ENCODE assay signal across 19 mouse cellular contexts in genomic region chr9:13314577-13315004, GRCm38 (mm10). TPM values are rescaled to one million over a fixed set of nuclear protein-coding genes. Genes with fewer than 3 reads are reported as not detected.
DNase-seq lines count a peak whose midpoint lies in the region; ATAC-seq and TF ChIP-seq lines count a peak whose summit lies in the region.
"Had no signal": no experiment of that assay in that cellular context is flagged by ENCODE, and none has a peak within 500 bp of the region (broad histone marks: within the 10 kb centered on the region; RNA-seq: fewer than 3 reads in every experiment).

No protein-coding gene starts in this region.

- no peak overlapping the region for H3K4me2 ChIP-seq in embryonic facial prominence, embryonic 13.5 days
- H3K4me2 ChIP-seq in embryonic facial prominence, embryonic 15.5 days (replicated peaks), result no peak overlapping the region
- H3K4me2 ChIP-seq: forebrain, embryonic 15.5 days; hindbrain, embryonic 12.5 days; limb, embryonic 13.5 days; lung, embryonic 15.5 days had no signal

- TF ChIP-seq CTCF in lung, adult 2 months (IDR thresholded peaks at IDR 0.05; ENCODE audit: insufficient read depth, low read length), result no peak

- H3K36me3 ChIP-seq in embryonic facial prominence, embryonic 13.5 days, result no peaks in the 10 kb centered on the region
- no peaks in the 10 kb centered on the region for H3K36me3 ChIP-seq in embryonic facial prominence, embryonic 10.5 days (replicated peaks)
- no peaks in the 10 kb centered on the region for H3K36me3 ChIP-seq in embryonic facial prominence, embryonic 15.5 days
- H3K36me3 ChIP-seq: forebrain, embryonic 15.5 days; hindbrain, embryonic 12.5 days; limb, embryonic 13.5 days; lung, embryonic 15.5 days had no signal

- H3K9me3 ChIP-seq in embryonic facial prominence, embryonic 13.5 days, result no peaks in the 10 kb centered on the region
- H3K9me3 ChIP-seq in embryonic facial prominence, embryonic 10.5 days, result no peaks in the 10 kb centered on the region
- H3K9me3 ChIP-seq in embryonic facial prominence, embryonic 15.5 days (replicated peaks), result no peaks in the 10 kb centered on the region
- H3K9me3 ChIP-seq: forebrain, embryonic 15.5 days; hindbrain, embryonic 12.5 days; limb, embryonic 13.5 days; lung, embryonic 15.5 days had no signal

- WGBS in embryonic facial prominence, embryonic 13.5 days, result 52% methylated on average over 5 of the region's 5 CpGs
- 79% methylated on average over 5 of the region's 5 CpGs for WGBS in embryonic facial prominence, embryonic 10.5 days
- 47% methylated on average over 5 of the region's 5 CpGs for WGBS in embryonic facial prominence, embryonic 15.5 days
- whole genome bisulfite sequencing in lung, adult 2 months, result 55% methylated on average over 5 of the region's 5 CpGs

- ATAC-seq in embryonic facial prominence, embryonic 13.5 days (ENCODE audit: insufficient number of reproducible peaks, insufficient read depth, low FRiP score, low TSS enrichment, low read depth), result no peak
- no peak for ATAC-seq in embryonic facial prominence, embryonic 15.5 days (ENCODE audit: insufficient number of reproducible peaks, low FRiP score, low TSS enrichment, low read depth)
- ATAC-seq: forebrain, embryonic 15.5 days had no signal

- H3K27me3 ChIP-seq in embryonic facial prominence, embryonic 13.5 days, result no peaks in the 10 kb centered on the region
- H3K27me3 ChIP-seq in embryonic facial prominence, embryonic 10.5 days (replicated peaks; ENCODE audit: low read depth, poor library complexity, severe bottlenecking), result no peaks in the 10 kb centered on the region
- H3K27me3 ChIP-seq in embryonic facial prominence, embryonic 15.5 days, result no peaks in the 10 kb centered on the region
- H3K27me3 ChIP-seq: forebrain, embryonic 15.5 days; hindbrain, embryonic 12.5 days; limb, embryonic 13.5 days; lung, embryonic 15.5 days had no signal

- peaks cover 34% of the 10 kb centered on the region for H3K4me1 ChIP-seq in embryonic facial prominence, embryonic 13.5 days
- peaks cover 31% of the 10 kb centered on the region for H3K4me1 ChIP-seq in embryonic facial prominence, embryonic 10.5 days
- peaks cover 25% of the 10 kb centered on the region for H3K4me1 ChIP-seq in embryonic facial prominence, embryonic 15.5 days
- H3K4me1 ChIP-seq in lung, adult 2 months (ENCODE audit: control insufficient read depth, insufficient read depth, low read length), result peaks cover 22% of the 10 kb centered on the region

- no peak overlapping the region for H3K4me3 ChIP-seq in embryonic facial prominence, embryonic 13.5 days
- H3K4me3 ChIP-seq in embryonic facial prominence, embryonic 10.5 days, result no peak overlapping the region
- no peak overlapping the region for H3K4me3 ChIP-seq in embryonic facial prominence, embryonic 15.5 days (replicated peaks)
- H3K4me3 ChIP-seq in lung, adult 2 months (replicated peaks; ENCODE audit: extremely low read depth, low read depth, low read length), result no peak overlapping the region
- H3K4me3 ChIP-seq: forebrain, embryonic 15.5 days; hindbrain, embryonic 12.5 days; limb, embryonic 13.5 days; lung, embryonic 15.5 days had no signal

- H3K9ac ChIP-seq in embryonic facial prominence, embryonic 13.5 days, result no peak overlapping the region
- no peak overlapping the region for H3K9ac ChIP-seq in embryonic facial prominence, embryonic 15.5 days
- H3K9ac ChIP-seq: forebrain, embryonic 15.5 days; hindbrain, embryonic 12.5 days; limb, embryonic 13.5 days; liver, embryonic 14.5 days; lung, embryonic 15.5 days had no signal

- 0 out of 2 replicates have a peak overlapping the region, but pooled peaks have one; percentile 13 for H3K27ac ChIP-seq in embryonic facial prominence, embryonic 13.5 days
- no peak overlapping the region for H3K27ac ChIP-seq in embryonic facial prominence, embryonic 10.5 days (replicated peaks)
- peak overlapping the region; percentile 14; the same call in 1 of the 2 replicates for H3K27ac ChIP-seq in embryonic facial prominence, embryonic 15.5 days (replicated peaks)
- H3K27ac ChIP-seq: forebrain, embryonic 15.5 days; hindbrain, embryonic 12.5 days; liver, embryonic 14.5 days; stomach, postnatal 0 days had no signal

- no peak for DNase-seq in embryonic facial prominence, embryonic 10.5 days (ENCODE audit: low spot score)
- DNase-seq in kidney, postnatal 10 days, result peak; percentile 3
- no peak for DNase-seq in kidney, adult 9 months
- DNase-seq in 3T3-L1 (ENCODE audit: low read depth, low spot score), result peak; percentile 76
- DNase-seq in lung, adult 2 months, result no peak
- DNase-seq in retina, embryonic 14.5 days (ENCODE audit: low spot score), result no peak
- DNase-seq: adrenal gland, postnatal 36 days; cerebellum, adult 11 months; cerebellum, adult 9-11 months; kidney, adult 18-20 months; thymus, adult 2 months had no signal

- TF ChIP-seq POLR2A in lung, adult 2 months (IDR thresholded peaks at IDR 0.05; ENCODE audit: borderline replicate concordance, extremely low read depth, low read depth, low read length), result no peak

RNA-seq across cellular contexts. Expression of gene Maml2, which starts 16.8 kb away (rescaled TPM):
- polyA plus RNA-seq in embryonic facial prominence, embryonic 13.5 days (2015; fragmentation: Nextera tagmentation; extraction: Ambion mirVana), result 13.0 and 15.6 TPM in 2 replicates
- 7.3 and 8.0 TPM in 2 replicates for polyA plus RNA-seq in embryonic facial prominence, embryonic 10.5 days (2016; fragmentation: Nextera tagmentation; extraction: Ambion mirVana)
- 11.7 and 12.5 TPM in 2 replicates for polyA plus RNA-seq in embryonic facial prominence, embryonic 15.5 days (2015; fragmentation: Nextera tagmentation; extraction: Ambion mirVana)
- 16.7 and 17.1 TPM in 2 replicates for polyA plus RNA-seq in lung, adult 2 months (2012; rRNA removed)

Comparison
In these comparisons a context has a peak if more than half of its experiments do, and no peak if none do; other contexts are left out.
1. DNase-seq: peak in kidney, postnatal 10 days (single experiment) and 3T3-L1 (single experiment); none in embryonic facial prominence, embryonic 10.5 days (single experiment), kidney, adult 9 months (single experiment), lung, adult 2 months (single experiment) and retina, embryonic 14.5 days (single experiment).